Mouse (Mus musculus): ENCODE measurements at regions not wholly inside any gene's neighbourhood (a gene's known extent, or its start where the extent isn't known, plus 50 kb on each side); places are given as distances from the start of the nearest gene placed in this dataset.

GRCm38 (mm10) chr3:61740088-61740487 is 374.3 kb upstream of the B430305J03Rik start:
- no peak for ATAC-seq (ENCODE audit: low read depth)
- no peaks in the 10 kb centered on the region for H3K4me1 ChIP-seq (ENCODE audit: control insufficient read depth, low read depth, low read length)
- no peak overlapping the region for H3K4me2 ChIP-seq (ENCODE audit: low read depth, low read length)
- H3K27ac ChIP-seq (ENCODE audit: low read length): no peak overlapping the region
- no peaks in the 10 kb centered on the region for H3K36me3 ChIP-seq (ENCODE audit: control insufficient read depth, insufficient read depth)
- no peaks in the 10 kb centered on the region for H3K9me3 ChIP-seq (replicated peaks; ENCODE audit: control insufficient read depth, low read length)
- WGBS (ENCODE audit: insufficient replicate concordance): 43% methylated on average over 2 of the region's 2 CpGs
- no peak overlapping the region for H3K9ac ChIP-seq (ENCODE audit: low read depth, low read length)
- H3K4me3 ChIP-seq (ENCODE audit: low read depth, low read length): no peak overlapping the region
- no peaks in the 10 kb centered on the region for H3K27me3 ChIP-seq (ENCODE audit: control insufficient read depth, insufficient read depth, low read depth, low read length)

- 51% methylated on average over 1 of the region's 1 CpGs for WGBS (ENCODE audit: insufficient replicate concordance)
- Histone ChIP-seq H3K36me3 (ENCODE audit: control insufficient read depth, insufficient read depth) (no peaks in the 10 kb centered on the region), H3K27me3 (ENCODE audit: control insufficient read depth, insufficient read depth, low read depth, low read length) (no peaks in the 10 kb centered on the region), H3K9me3 (replicated peaks; ENCODE audit: control insufficient read depth, low read length) (no peaks in the 10 kb centered on the region), H3K4me2 (ENCODE audit: low read depth, low read length) (no peak overlapping the region), H3K4me3 (ENCODE audit: low read depth, low read length) (no peak overlapping the region), H3K9ac (ENCODE audit: low read depth, low read length) (no peak overlapping the region), H3K4me1 (ENCODE audit: control insufficient read depth, low read depth, low read length) (no peaks in the 10 kb centered on the region), H3K27ac (ENCODE audit: low read length) (no peak overlapping the region)
- no peak for ATAC-seq (ENCODE audit: low read depth)
These were observed 372.8 kb upstream of the B430305J03Rik start for GRCm38 (mm10) chr3:61738528-61738927.

- H3K27me3 ChIP-seq (ENCODE audit: control insufficient read depth, insufficient read depth, low read depth, low read length): no peaks in the 10 kb centered on the region
- no peaks in the 10 kb centered on the region for H3K36me3 ChIP-seq (ENCODE audit: control insufficient read depth, insufficient read depth)
- 34% methylated on average over 2 of the region's 2 CpGs for WGBS (ENCODE audit: insufficient replicate concordance)
- H3K27ac ChIP-seq (ENCODE audit: low read length): no peak overlapping the region
- no peak for ATAC-seq (ENCODE audit: low read depth)
- no peak overlapping the region for H3K9ac ChIP-seq (ENCODE audit: low read depth, low read length)
- no peaks in the 10 kb centered on the region for H3K9me3 ChIP-seq (replicated peaks; ENCODE audit: control insufficient read depth, low read length)
- H3K4me3 ChIP-seq (ENCODE audit: low read depth, low read length): no peak overlapping the region
- no peaks in the 10 kb centered on the region for H3K4me1 ChIP-seq (ENCODE audit: control insufficient read depth, low read depth, low read length)
- no peak overlapping the region for H3K4me2 ChIP-seq (ENCODE audit: low read depth, low read length)
These were observed 351.0 kb upstream of the B430305J03Rik start for GRCm38 (mm10) chr3:61716785-61717184.

- Histone ChIP-seq H3K9me3 (replicated peaks; ENCODE audit: control insufficient read depth, low read length) (no peaks in the 10 kb centered on the region), H3K36me3 (ENCODE audit: control insufficient read depth, insufficient read depth) (no peaks in the 10 kb centered on the region), H3K4me3 (ENCODE audit: low read depth, low read length) (no peak overlapping the region), H3K27ac (ENCODE audit: low read length) (no peak overlapping the region), H3K9ac (ENCODE audit: low read depth, low read length) (no peak overlapping the region), H3K4me2 (ENCODE audit: low read depth, low read length) (no peak overlapping the region), H3K27me3 (ENCODE audit: control insufficient read depth, insufficient read depth, low read depth, low read length) (no peaks in the 10 kb centered on the region), H3K4me1 (ENCODE audit: control insufficient read depth, low read depth, low read length) (no peaks in the 10 kb centered on the region)
- no peak for ATAC-seq (ENCODE audit: low read depth)
- WGBS (ENCODE audit: insufficient replicate concordance): 46% methylated on average over 4 of the region's 4 CpGs
These were observed 322.4 kb upstream of the B430305J03Rik start for GRCm38 (mm10) chr3:61687933-61688705.

GRCm38 (mm10) chr3:61670874-61671273 is 305.1 kb upstream of the B430305J03Rik start:
- H3K9me3 ChIP-seq (replicated peaks; ENCODE audit: control insufficient read depth, low read length): no peaks in the 10 kb centered on the region
- no peak overlapping the region for H3K4me3 ChIP-seq (ENCODE audit: low read depth, low read length)
- H3K4me1 ChIP-seq (ENCODE audit: control insufficient read depth, low read depth, low read length): no peaks in the 10 kb centered on the region
- H3K36me3 ChIP-seq (ENCODE audit: control insufficient read depth, insufficient read depth): no peaks in the 10 kb centered on the region
- no peak overlapping the region for H3K4me2 ChIP-seq (ENCODE audit: low read depth, low read length)
- H3K27me3 ChIP-seq (ENCODE audit: control insufficient read depth, insufficient read depth, low read depth, low read length): no peaks in the 10 kb centered on the region
- WGBS (ENCODE audit: insufficient replicate concordance): 60% methylated on average over 1 of the region's 1 CpGs
- no peak for ATAC-seq (ENCODE audit: low read depth)
- no peak overlapping the region for H3K27ac ChIP-seq (ENCODE audit: low read length)
- H3K9ac ChIP-seq (ENCODE audit: low read depth, low read length): no peak overlapping the region

- Histone ChIP-seq H3K9me3 (replicated peaks; ENCODE audit: control insufficient read depth, low read length) (no peaks in the 10 kb centered on the region), H3K4me3 (ENCODE audit: low read depth, low read length) (no peak overlapping the region), H3K36me3 (ENCODE audit: control insufficient read depth, insufficient read depth) (no peaks in the 10 kb centered on the region), H3K27me3 (ENCODE audit: control insufficient read depth, insufficient read depth, low read depth, low read length) (no peaks in the 10 kb centered on the region), H3K27ac (ENCODE audit: low read length) (no peak overlapping the region), H3K4me1 (ENCODE audit: control insufficient read depth, low read depth, low read length) (no peaks in the 10 kb centered on the region), H3K9ac (ENCODE audit: low read depth, low read length) (no peak overlapping the region), H3K4me2 (ENCODE audit: low read depth, low read length) (no peak overlapping the region)
- ATAC-seq (ENCODE audit: low read depth): no peak
- 48% methylated on average over 2 of the region's 2 CpGs for WGBS (ENCODE audit: insufficient replicate concordance)
These were observed 290.4 kb upstream of the B430305J03Rik start for GRCm38 (mm10) chr3:61656143-61656542.

- ATAC-seq (ENCODE audit: low read depth): no peak
- H3K9me3 ChIP-seq (replicated peaks; ENCODE audit: control insufficient read depth, low read length): no peaks in the 10 kb centered on the region
These were observed 262.8 kb upstream of the B430305J03Rik start for GRCm38 (mm10) chr3:61628535-61628934.

GRCm38 (mm10) chr3:61628099-61628498 is 262.3 kb upstream of the B430305J03Rik start:
- no peak overlapping the region for H3K27ac ChIP-seq (ENCODE audit: low read length)
- no peaks in the 10 kb centered on the region for H3K9me3 ChIP-seq (replicated peaks; ENCODE audit: control insufficient read depth, low read length)
- H3K27me3 ChIP-seq (ENCODE audit: control insufficient read depth, insufficient read depth, low read depth, low read length): no peaks in the 10 kb centered on the region
- no peak for ATAC-seq (ENCODE audit: low read depth)
- WGBS (ENCODE audit: insufficient replicate concordance): 44% methylated on average over 3 of the region's 3 CpGs
- H3K4me1 ChIP-seq (ENCODE audit: control insufficient read depth, low read depth, low read length): no peaks in the 10 kb centered on the region
- no peaks in the 10 kb centered on the region for H3K36me3 ChIP-seq (ENCODE audit: control insufficient read depth, insufficient read depth)
- no peak overlapping the region for H3K4me2 ChIP-seq (ENCODE audit: low read depth, low read length)
- H3K9ac ChIP-seq (ENCODE audit: low read depth, low read length): no peak overlapping the region
- H3K4me3 ChIP-seq (ENCODE audit: low read depth, low read length): no peak overlapping the region

More at GRCm38 (mm10) chr3:61628535-61628934, 262.8 kb upstream of the B430305J03Rik start:
- Histone ChIP-seq H3K4me3 (ENCODE audit: low read depth, low read length) (no peak overlapping the region), H3K9ac (ENCODE audit: low read depth, low read length) (no peak overlapping the region), H3K4me1 (ENCODE audit: control insufficient read depth, low read depth, low read length) (no peaks in the 10 kb centered on the region), H3K36me3 (ENCODE audit: control insufficient read depth, insufficient read depth) (no peaks in the 10 kb centered on the region), H3K27me3 (ENCODE audit: control insufficient read depth, insufficient read depth, low read depth, low read length) (no peaks in the 10 kb centered on the region), H3K4me2 (ENCODE audit: low read depth, low read length) (no peak overlapping the region), H3K27ac (ENCODE audit: low read length) (no peak overlapping the region)

GRCm38 (mm10) chr3:61623954-61624487 is 258.3 kb upstream of the B430305J03Rik start:
- H3K36me3 ChIP-seq (ENCODE audit: control insufficient read depth, insufficient read depth): no peaks in the 10 kb centered on the region
- H3K4me3 ChIP-seq (ENCODE audit: low read depth, low read length): no peak overlapping the region
- no peaks in the 10 kb centered on the region for H3K4me1 ChIP-seq (ENCODE audit: control insufficient read depth, low read depth, low read length)
- no peaks in the 10 kb centered on the region for H3K9me3 ChIP-seq (replicated peaks; ENCODE audit: control insufficient read depth, low read length)
- H3K27ac ChIP-seq (ENCODE audit: low read length): no peak overlapping the region
- ATAC-seq (ENCODE audit: low read depth): no peak
- 75% methylated on average over 4 of the region's 4 CpGs for WGBS (ENCODE audit: insufficient replicate concordance)
- H3K9ac ChIP-seq (ENCODE audit: low read depth, low read length): no peak overlapping the region
- H3K4me2 ChIP-seq (ENCODE audit: low read depth, low read length): no peak overlapping the region
- H3K27me3 ChIP-seq (ENCODE audit: control insufficient read depth, insufficient read depth, low read depth, low read length): no peaks in the 10 kb centered on the region
